Mouse (Mus musculus) kidney, postnatal 10 days (tissue): ENCODE measurements around the gene 1500009C09Rik.

Experiments used
- DNase-seq: peaks from one replicate; pipeline ENCODE4 v3.0.0; 2021; ENCODE audit warnings: mixed read lengths

Gene 1500009C09Rik

GRCm38 (mm10) chr15:82255944-82256383, 3.8 kb downstream of the 1500009C09Rik start:
- DNase-seq, result no peak

GRCm38 (mm10) chr15:82259510-82259909, 7.3 kb downstream of the 1500009C09Rik start:
- peak; percentile 84 for DNase-seq

GRCm38 (mm10) chr15:82266356-82266755, 14.2 kb downstream of the 1500009C09Rik start:
- DNase-seq, result peak; percentile 80

- DNase-seq, result no peak
Observed at GRCm38 (mm10) chr15:82268185-82268584, 16.0 kb downstream of the 1500009C09Rik start.

GRCm38 (mm10) chr15:82268783-82269182, 16.6 kb downstream of the 1500009C09Rik start:
- DNase-seq, result no peak

GRCm38 (mm10) chr15:82271201-82271600, 19.0 kb downstream of the 1500009C09Rik start:
- DNase-seq, result peak; percentile 87

- DNase-seq, result no peak
Observed at GRCm38 (mm10) chr15:82272295-82272694, 20.1 kb downstream of the 1500009C09Rik start.

GRCm38 (mm10) chr15:82274593-82274926, 22.4 kb downstream of the 1500009C09Rik start, which contains the start of gene Sept3:
TSS of gene Sept3 (plus strand) at chr15:82274893.
- no peak for DNase-seq

- DNase-seq, result peak; percentile 40
Observed at GRCm38 (mm10) chr15:82274927-82275901, 23.0 kb downstream of the 1500009C09Rik start.

GRCm38 (mm10) chr15:82277591-82277990, 25.4 kb downstream of the 1500009C09Rik start:
- no peak for DNase-seq

- DNase-seq, result no peak
Observed at GRCm38 (mm10) chr15:82280638-82281037, 28.4 kb downstream of the 1500009C09Rik start.

GRCm38 (mm10) chr15:82286157-82286556, 34.0 kb downstream of the 1500009C09Rik start:
- no peak for DNase-seq

GRCm38 (mm10) chr15:82290252-82290651, 38.1 kb downstream of the 1500009C09Rik start:
- DNase-seq, result no peak

GRCm38 (mm10) chr15:82292851-82293250, 40.7 kb downstream of the 1500009C09Rik start:
- no peak for DNase-seq

GRCm38 (mm10) chr15:82293271-82293711, 41.1 kb downstream of the 1500009C09Rik start:
- DNase-seq, result peak; percentile 32

- no peak for DNase-seq
Observed at GRCm38 (mm10) chr15:82294059-82294458, 41.9 kb downstream of the 1500009C09Rik start.

- DNase-seq, result peak; percentile 22
Observed at GRCm38 (mm10) chr15:82298764-82299561, 46.8 kb downstream of the 1500009C09Rik start, which contains the start of gene Wbp2nl. TSS of gene Wbp2nl (plus strand) at chr15:82298954.

GRCm38 (mm10) chr15:82307107-82307506, 54.9 kb downstream of the 1500009C09Rik start:
- DNase-seq, result no peak

GRCm38 (mm10) chr15:82308416-82308815, 56.2 kb downstream of the 1500009C09Rik start:
- DNase-seq, result no peak
